Mouse (Mus musculus) kidney, adult 2 months (tissue): ENCODE measurements around the gene Glrx3.

Experiments
- CTCF ChIP-seq: fragments of 200-500 bp; conservative IDR thresholded peaks from 2 replicates; pipeline ENCODE4 v1.5.1; 2011; ENCODE audit warnings: low read depth, mild to moderate bottlenecking, control low read depth, low read length, moderate library complexity, mixed read lengths; ENCODE audit not compliant: insufficient read depth, insufficient read length
- POLR2A ChIP-seq: fragments of 200-500 bp; IDR thresholded peaks from one replicate; pipeline ENCODE4 v1.6.1; 2011; ENCODE audit warnings: low read depth, low read length, control low read depth

DNA sequence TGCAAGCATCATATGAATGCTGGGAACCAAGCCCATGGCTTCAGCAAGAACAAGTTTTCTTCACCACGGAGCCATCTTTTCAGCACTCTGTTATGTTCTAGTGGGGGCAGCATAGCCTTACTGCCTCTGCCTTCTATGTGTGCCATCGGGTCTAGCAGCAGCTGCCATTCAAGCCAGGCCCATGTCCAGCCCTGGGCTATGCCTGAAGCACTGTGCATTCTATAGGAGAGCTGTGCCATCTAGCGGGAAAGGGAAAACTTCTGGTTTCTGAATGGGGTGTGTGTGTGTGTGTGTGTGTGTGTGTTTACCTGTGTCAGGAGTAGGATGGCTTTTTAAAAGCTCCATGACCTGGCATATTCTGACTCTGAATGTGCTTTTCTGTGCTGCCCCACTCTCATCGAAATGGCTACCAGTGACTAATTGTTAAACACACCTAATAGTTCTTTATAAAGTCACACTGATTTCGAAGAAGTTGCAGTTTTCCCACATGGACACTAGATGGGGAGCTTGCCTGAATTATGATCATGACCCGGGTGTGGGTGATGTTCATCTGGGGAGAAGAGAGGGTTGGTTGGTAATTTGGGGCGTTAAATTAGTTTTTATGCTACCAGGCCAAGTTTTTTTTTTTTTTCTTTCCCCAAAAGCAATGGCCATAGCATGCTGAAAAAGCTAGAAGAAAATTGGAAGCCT, 34.2 kb downstream of the Glrx3 start:
- TF ChIP-seq POLR2A = no peak
- 0 out of 2 replicates have a peak, but pooled peaks have one; percentile 9 for TF ChIP-seq CTCF
